Mouse (Mus musculus) liver, postnatal 0 days (tissue): ENCODE measurements around the gene Kyat1. TPM values are rescaled to one million over a fixed set of nuclear protein-coding genes. Genes with fewer than 3 reads are reported as not detected.

ENCODE experiments used
- ATAC-seq: fragments of 200-750 bp; cut with Nextera tagmentation; 2 replicates; pipeline ENCODE4 v1.8.0; 2017; ENCODE audit warnings: mild to moderate bottlenecking, moderate library complexity
- DNase-seq: peaks from one replicate; pipeline ENCODE4 v3.0.0-alpha.2; 2016
- H3K27ac ChIP-seq: fragments of 300-500 bp; sonication (generic); 2 replicates; pipeline ENCODE4 v1.5.1; 2014; ENCODE audit warnings: antibody characterized with exemption, moderate library complexity, mild to moderate bottlenecking, low read depth
- H3K27me3 ChIP-seq: fragments of 300-500 bp; sonication (generic); 2 replicates; pipeline ENCODE4 v1.6.1; 2014; ENCODE audit warnings: low read length, control low read depth, mixed read lengths; ENCODE audit not compliant: insufficient read depth
- H3K36me3 ChIP-seq: fragments of 300-500 bp; sonication (generic); replicated peaks from 2 replicates; pipeline ENCODE4 v1.6.1; 2014; ENCODE audit warnings: mild to moderate bottlenecking, control low read depth, low read length, moderate library complexity, mixed read lengths; ENCODE audit not compliant: insufficient read depth
- H3K4me1 ChIP-seq: fragments of 300-500 bp; sonication (generic); 2 replicates; pipeline ENCODE4 v1.6.1; 2014; ENCODE audit warnings: antibody characterized with exemption, mild to moderate bottlenecking, control low read depth; ENCODE audit not compliant: insufficient read depth
- H3K4me2 ChIP-seq: fragments of 300-500 bp; sonication (generic); 2 replicates; pipeline ENCODE4 v1.6.1; 2014; ENCODE audit warnings: low read depth, mild to moderate bottlenecking, low read length, moderate library complexity, mixed read lengths
- H3K4me3 ChIP-seq: fragments of 300-500 bp; sonication (generic); 2 replicates; pipeline ENCODE4 v1.5.1; 2014; ENCODE audit warnings: low read depth, low read length
- H3K9ac ChIP-seq: fragments of 300-500 bp; sonication (generic); replicated peaks from 2 replicates; pipeline ENCODE4 v1.6.1; 2014; ENCODE audit warnings: mild to moderate bottlenecking, moderate library complexity
- H3K9me3 ChIP-seq: fragments of 300-500 bp; sonication (generic); 2 replicates; pipeline ENCODE4 v1.6.1; 2016; ENCODE audit warnings: mild to moderate bottlenecking, control low read depth, low read length, mixed read lengths
- CTCF ChIP-seq: sonication (generic); IDR thresholded peaks from 2 replicates; pipeline ENCODE4 v1.5.1; 2016; ENCODE audit warnings: antibody characterized with exemption, low read depth
- EP300 ChIP-seq: IDR thresholded peaks from 2 replicates; pipeline ENCODE4 v1.6.1; 2016; ENCODE audit warnings: antibody characterized with exemption, low read depth, mild to moderate bottlenecking
- WGBS: fragments of 180-500 bp; shearing (Covaris S2); extraction: QIAGEN DNeasy Blood & Tissue Kit; methylation state at CpG from one replicate; pipeline ENCODE4 v1.1.7; 2014; ENCODE audit not compliant: insufficient replicate concordance; 5-methylcytosine and 5-hydroxymethylcytosine counted together
- polyA plus RNA-seq: library from polyadenylated mRNA; unstranded; fragments of >200 nt; fragmentation: Nextera tagmentation; extraction: Ambion mirVana; gene quantifications from 2 replicates; pipeline ENCODE4 v1.2.1, GENCODE M21; 2015

The Kyat1 gene
- polyA plus RNA-seq, 1 experiment from 2014 or later = 32.3 TPM

GRCm38 (mm10) chr2:30235593-30235992 is 29.9 kb upstream of the Kyat1 start:
- Histone ChIP-seq H3K4me1 (peaks cover 31% of the 10 kb centered on the region), H3K9me3 (no peaks in the 10 kb centered on the region), H3K36me3 (peaks cover 5% of the 10 kb centered on the region), H3K4me2 (no peak overlapping the region), H3K9ac (no peak overlapping the region), H3K4me3 (no peak overlapping the region), H3K27me3 (no peaks in the 10 kb centered on the region), H3K27ac (peak overlapping the region; percentile 87)
- ATAC-seq = no peak
- 0 out of 2 replicates have a peak, but pooled peaks have one; percentile 5 for TF ChIP-seq CTCF
- TF ChIP-seq EP300 = no peak
- DNase-seq = no peak
- 34% methylated on average over 5 of the region's 5 CpGs for WGBS

DNA sequence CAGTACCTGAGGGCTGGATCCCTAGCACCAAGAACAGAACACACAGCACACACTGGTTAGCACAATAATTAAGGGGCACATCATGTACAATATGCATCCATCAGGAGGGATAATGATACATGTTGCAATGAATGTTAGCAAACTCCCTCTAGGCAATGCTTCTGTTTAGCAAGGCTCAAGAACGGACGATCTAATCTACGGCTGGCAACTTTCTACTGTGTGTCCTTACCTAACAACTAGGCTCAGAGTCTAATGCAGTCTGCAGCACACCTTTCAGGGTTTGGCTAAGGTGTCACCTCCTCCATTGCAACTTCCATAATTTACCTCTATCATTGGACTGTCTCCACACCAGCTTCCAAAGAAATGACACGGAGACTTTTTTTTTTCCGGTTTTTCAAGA is 10.6 kb upstream of the Kyat1 start:
- no peaks in the 10 kb centered on the region for H3K27me3 ChIP-seq
- TF ChIP-seq EP300 (no peak), CTCF (no peak)
- H3K9ac ChIP-seq = no peak overlapping the region
- peaks cover 14% of the 10 kb centered on the region for H3K4me1 ChIP-seq
- no peak overlapping the region for H3K4me2 ChIP-seq
- no peaks in the 10 kb centered on the region for H3K9me3 ChIP-seq
- no peak for ATAC-seq
- WGBS = 87% methylated on average over 5 of the region's 5 CpGs
- H3K4me3 ChIP-seq = no peak overlapping the region
- H3K27ac ChIP-seq = no peak overlapping the region
- H3K36me3 ChIP-seq = no peaks in the 10 kb centered on the region
- no peak for DNase-seq

- Histone ChIP-seq H3K4me1 (peaks cover 14% of the 10 kb centered on the region), H3K4me3 (no peak overlapping the region), H3K36me3 (no peaks in the 10 kb centered on the region), H3K9ac (no peak overlapping the region), H3K4me2 (no peak overlapping the region), H3K27me3 (no peaks in the 10 kb centered on the region), H3K27ac (peak overlapping the region; percentile 72), H3K9me3 (no peaks in the 10 kb centered on the region)
- WGBS = 68% methylated on average over 6 of the region's 6 CpGs
- ATAC-seq = peak; percentile 18
- TF ChIP-seq CTCF (no peak), EP300 (no peak; the same call in 1 of the 2 replicates)
- no peak for DNase-seq
These were observed 9.8 kb upstream of the Kyat1 start for GRCm38 (mm10) chr2:30215493-30215892.

- ATAC-seq (no peak), DNase-seq (no peak)
- Histone ChIP-seq H3K36me3 (no peaks in the 10 kb centered on the region), H3K27me3 (no peaks in the 10 kb centered on the region), H3K4me3 (no peak overlapping the region), H3K9ac (no peak overlapping the region), H3K4me1 (peaks cover 14% of the 10 kb centered on the region), H3K9me3 (no peaks in the 10 kb centered on the region), H3K27ac (peak overlapping the region; percentile 72), H3K4me2 (no peak overlapping the region)
- TF ChIP-seq EP300 = no peak
- TF ChIP-seq CTCF = no peak
- WGBS = 83% methylated on average over 3 of the region's 3 CpGs
These were observed 9.1 kb upstream of the Kyat1 start for GRCm38 (mm10) chr2:30214745-30215144.

GRCm38 (mm10) chr2:30212951-30213350 is 7.3 kb upstream of the Kyat1 start:
- Histone ChIP-seq H3K4me3 (no peak overlapping the region), H3K4me2 (no peak overlapping the region), H3K27ac (peak overlapping the region; percentile 85), H3K9me3 (no peaks in the 10 kb centered on the region), H3K27me3 (no peaks in the 10 kb centered on the region), H3K4me1 (peaks cover 14% of the 10 kb centered on the region), H3K9ac (no peak overlapping the region), H3K36me3 (no peaks in the 10 kb centered on the region)
- ATAC-seq = peak; percentile 60
- no peak for DNase-seq
- TF ChIP-seq EP300 (peak; percentile 28; the same call in 1 of the 2 replicates), CTCF (no peak)
- WGBS = 65% methylated on average over 1 of the region's 1 CpGs

- no peak for DNase-seq
- Histone ChIP-seq H3K9ac (no peak overlapping the region), H3K27me3 (no peaks in the 10 kb centered on the region), H3K9me3 (no peaks in the 10 kb centered on the region), H3K4me1 (peaks cover 14% of the 10 kb centered on the region), H3K36me3 (no peaks in the 10 kb centered on the region), H3K27ac (peak overlapping the region; percentile 85), H3K4me3 (no peak overlapping the region), H3K4me2 (no peak overlapping the region)
- ATAC-seq = peak; percentile 56; the same call in 1 of the 2 replicates
- TF ChIP-seq CTCF (no peak), EP300 (no peak)
- WGBS = 42% methylated on average over 4 of the region's 4 CpGs
These were observed 6.5 kb upstream of the Kyat1 start for GRCm38 (mm10) chr2:30212169-30212545.
